Mouse (Mus musculus) intestine, embryonic 15.5 days (tissue): Measurements from ENCODE around the gene Ppp2r5b. TPM values are rescaled to one million over a fixed set of nuclear protein-coding genes. Genes with fewer than 3 reads are reported as not detected.
A peak's percentile ranks its signal among the peaks of the same experiment; 100 is the strongest.

Experiments
- ATAC-seq: fragments of 200-750 bp; cut with Nextera tagmentation; 2 replicates; pipeline ENCODE4 v1.8.0; 2017; ENCODE audit warnings: moderate TSS enrichment, moderate library complexity
- H3K27ac ChIP-seq: fragments of 300-500 bp; sonication (generic); 2 replicates; pipeline ENCODE4 v1.5.1; 2015; ENCODE audit warnings: mild to moderate bottlenecking, inconsistent platforms
- H3K27me3 ChIP-seq: fragments of 300-500 bp; sonication (generic); replicated peaks from 2 replicates; pipeline ENCODE4 v1.6.1; 2015; ENCODE audit warnings: inconsistent platforms
- H3K36me3 ChIP-seq: fragments of 300-500 bp; sonication (generic); 2 replicates; pipeline ENCODE4 v1.6.1; 2015; ENCODE audit warnings: inconsistent platforms
- H3K4me1 ChIP-seq: fragments of 300-500 bp; sonication (generic); replicated peaks from 2 replicates; pipeline ENCODE4 v1.6.1; 2015; ENCODE audit warnings: inconsistent platforms
- H3K4me2 ChIP-seq: fragments of 300-500 bp; sonication (generic); replicated peaks from 2 replicates; pipeline ENCODE4 v1.6.1; 2015; ENCODE audit warnings: mild to moderate bottlenecking, inconsistent platforms
- H3K4me3 ChIP-seq: fragments of 300-500 bp; sonication (generic); replicated peaks from 2 replicates; pipeline ENCODE4 v1.5.1; 2015; ENCODE audit warnings: inconsistent platforms
- H3K9ac ChIP-seq: fragments of 300-500 bp; sonication (generic); 2 replicates; pipeline ENCODE4 v1.6.1; 2015; ENCODE audit warnings: inconsistent platforms
- H3K9me3 ChIP-seq: fragments of 300-500 bp; sonication (generic); 2 replicates; pipeline ENCODE4 v1.6.1; 2016; ENCODE audit warnings: inconsistent platforms
- WGBS: fragments of 180-500 bp; shearing (Covaris S2); methylation state at CpG from one replicate; pipeline ENCODE4 v1.1.7; 2015; 5-methylcytosine and 5-hydroxymethylcytosine counted together
- polyA plus RNA-seq: library from polyadenylated mRNA; unstranded; fragments of >200 nt; fragmentation: Nextera tagmentation; extraction: Ambion mirVana; gene quantifications from 2 replicates; pipeline ENCODE4 v1.2.1, GENCODE M21; 2015

Gene Ppp2r5b
- polyA plus RNA-seq, 1 experiment from 2014 or later = 21.2 TPM

- Histone ChIP-seq H3K9ac (no peak overlapping the region), H3K27me3 (no peaks in the 10 kb centered on the region), H3K4me3 (no peak overlapping the region), H3K9me3 (no peaks in the 10 kb centered on the region), H3K4me2 (no peak overlapping the region), H3K27ac (no peak overlapping the region), H3K36me3 (0 out of 2 replicates have a peak, but pooled peaks cover 10% of the 10 kb centered on the region), H3K4me1 (peaks cover 6% of the 10 kb centered on the region; the same call in 1 of the 2 replicates)
- no peak for ATAC-seq
- 90% methylated on average over 4 of the region's 4 CpGs for WGBS
Measured at GRCm38 (mm10) chr19:6227864-6228263, 7.8 kb downstream of the Ppp2r5b start.

DNA sequence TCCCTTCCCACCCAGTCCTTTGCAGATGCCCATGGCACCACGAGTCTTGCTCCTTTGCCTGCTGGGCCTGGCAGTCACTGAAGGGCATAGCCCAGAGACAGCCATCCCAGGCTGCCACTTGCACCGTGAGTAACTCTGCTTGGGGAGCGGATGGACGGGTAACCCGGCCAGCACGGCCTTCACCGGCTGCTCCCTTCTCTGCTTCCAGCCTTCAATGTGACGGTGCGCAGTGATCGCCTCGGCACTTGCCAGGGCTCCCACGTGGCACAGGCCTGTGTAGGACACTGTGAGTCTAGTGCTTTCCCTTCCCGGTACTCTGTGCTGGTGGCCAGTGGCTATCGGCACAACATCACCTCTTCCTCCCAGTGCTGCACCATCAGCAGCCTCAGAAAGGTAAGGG is 8.9 kb downstream of the Ppp2r5b start:
- no peak overlapping the region for H3K4me2 ChIP-seq
- no peak overlapping the region for H3K27ac ChIP-seq
- 88% methylated on average over 14 of the region's 14 CpGs for WGBS
- H3K36me3 ChIP-seq = 0 out of 2 replicates have a peak, but pooled peaks cover 10% of the 10 kb centered on the region
- no peak overlapping the region for H3K4me3 ChIP-seq
- no peaks in the 10 kb centered on the region for H3K27me3 ChIP-seq
- H3K4me1 ChIP-seq = peaks cover 6% of the 10 kb centered on the region; the same call in 1 of the 2 replicates
- no peak overlapping the region for H3K9ac ChIP-seq
- ATAC-seq = no peak
- H3K9me3 ChIP-seq = no peaks in the 10 kb centered on the region

- WGBS = 30% methylated on average over 2 of the region's 2 CpGs
- Histone ChIP-seq H3K27ac (peak within 1 kb of the TSS; percentile 32; the same call in 1 of the 2 replicates), H3K9ac (no peak within 1 kb of the TSS), H3K36me3 (0 out of 2 replicates have a peak, but pooled peaks cover 10% of the 10 kb centered on the region), H3K4me3 (no peak within 1 kb of the TSS), H3K4me1 (peaks cover 6% of the 10 kb centered on the region; the same call in 1 of the 2 replicates), H3K4me2 (no peak within 1 kb of the TSS), H3K27me3 (no peaks in the 10 kb centered on the region), H3K9me3 (no peaks in the 10 kb centered on the region)
- peak; percentile 41 for ATAC-seq
Measured at GRCm38 (mm10) chr19:6226135-6226534, 9.5 kb downstream of the Ppp2r5b start, which contains the start of gene Gpha2. TSS of gene Gpha2 (plus strand) at chr19:6226380.

- WGBS = 73% methylated on average over 6 of the region's 6 CpGs
- H3K9me3 ChIP-seq = no peaks in the 10 kb centered on the region
- H3K27ac ChIP-seq = no peak overlapping the region
- no peak overlapping the region for H3K9ac ChIP-seq
- ATAC-seq = no peak
- no peaks in the 10 kb centered on the region for H3K36me3 ChIP-seq
- no peaks in the 10 kb centered on the region for H3K4me1 ChIP-seq
- no peaks in the 10 kb centered on the region for H3K27me3 ChIP-seq
- H3K4me2 ChIP-seq = no peak overlapping the region
- no peak overlapping the region for H3K4me3 ChIP-seq
Measured at GRCm38 (mm10) chr19:6218606-6219005, 17.1 kb downstream of the Ppp2r5b start.

DNA sequence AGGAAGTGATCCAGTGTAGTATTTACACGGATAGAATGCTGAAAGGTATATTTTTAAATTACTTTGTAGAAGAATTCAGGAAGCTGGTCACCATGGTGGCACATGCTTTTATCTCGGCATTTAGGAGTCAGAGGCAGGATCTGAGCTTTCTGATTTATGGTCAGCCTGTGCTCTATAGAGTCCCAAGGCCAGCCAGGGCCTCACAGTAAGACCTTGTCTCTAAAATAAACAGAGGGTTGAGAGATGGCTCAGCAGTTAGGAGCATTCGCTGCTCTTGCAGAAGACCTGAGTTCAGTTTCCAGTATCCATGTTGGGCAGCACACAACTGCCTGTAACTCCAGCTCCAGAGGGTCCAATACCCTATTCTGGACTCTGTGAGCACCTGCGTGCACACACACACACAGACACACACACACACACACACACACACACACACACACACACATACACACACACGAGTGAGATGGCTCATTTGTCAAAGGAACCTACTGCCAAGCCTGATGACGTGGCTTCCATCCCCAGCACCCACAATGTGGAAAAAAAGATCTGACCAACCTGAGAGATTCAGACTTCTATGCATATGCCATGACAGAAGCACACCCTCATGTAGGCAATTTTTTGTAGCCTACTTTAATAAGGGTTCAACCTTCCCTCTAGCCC is 19.5 kb downstream of the Ppp2r5b start:
- no peaks in the 10 kb centered on the region for H3K36me3 ChIP-seq
- WGBS = 39% methylated on average over 6 of the region's 6 CpGs
- no peaks in the 10 kb centered on the region for H3K4me1 ChIP-seq
- H3K4me3 ChIP-seq = no peak overlapping the region
- ATAC-seq = no peak
- H3K9me3 ChIP-seq = no peaks in the 10 kb centered on the region
- H3K4me2 ChIP-seq = no peak overlapping the region
- no peak overlapping the region for H3K9ac ChIP-seq
- H3K27ac ChIP-seq = no peak overlapping the region
- H3K27me3 ChIP-seq = no peaks in the 10 kb centered on the region

DNA sequence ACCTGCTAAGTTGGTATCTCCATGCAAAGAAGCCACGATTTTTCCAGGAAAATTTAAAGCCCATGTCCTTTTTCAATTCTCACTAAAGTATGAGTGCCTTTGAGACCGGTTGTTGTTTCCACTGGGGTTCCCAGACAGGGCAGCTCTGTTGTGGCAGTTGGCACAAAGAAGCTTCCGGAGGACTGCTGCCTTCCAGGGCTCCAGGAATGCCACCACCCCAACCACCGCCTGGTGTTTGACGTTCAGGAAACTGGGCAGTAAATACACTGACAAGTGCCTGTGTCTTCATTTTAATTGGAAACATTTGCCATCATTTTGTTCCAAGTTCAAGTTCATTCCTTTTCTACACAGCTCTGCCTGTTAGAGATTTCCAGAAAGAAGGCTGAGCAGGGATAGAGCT is 29.0 kb downstream of the Ppp2r5b start:
- no peak for ATAC-seq
- 71% methylated on average over 5 of the region's 5 CpGs for WGBS
- H3K9ac ChIP-seq = no peak overlapping the region
- no peaks in the 10 kb centered on the region for H3K36me3 ChIP-seq
- no peak overlapping the region for H3K4me2 ChIP-seq
- no peaks in the 10 kb centered on the region; the same call in 1 of the 2 replicates for H3K4me1 ChIP-seq
- no peaks in the 10 kb centered on the region for H3K27me3 ChIP-seq
- no peaks in the 10 kb centered on the region for H3K9me3 ChIP-seq
- H3K27ac ChIP-seq = no peak overlapping the region
- H3K4me3 ChIP-seq = no peak overlapping the region

GRCm38 (mm10) chr19:6204265-6204664 is 31.4 kb downstream of the Ppp2r5b start:
- no peaks in the 10 kb centered on the region for H3K36me3 ChIP-seq

DNA sequence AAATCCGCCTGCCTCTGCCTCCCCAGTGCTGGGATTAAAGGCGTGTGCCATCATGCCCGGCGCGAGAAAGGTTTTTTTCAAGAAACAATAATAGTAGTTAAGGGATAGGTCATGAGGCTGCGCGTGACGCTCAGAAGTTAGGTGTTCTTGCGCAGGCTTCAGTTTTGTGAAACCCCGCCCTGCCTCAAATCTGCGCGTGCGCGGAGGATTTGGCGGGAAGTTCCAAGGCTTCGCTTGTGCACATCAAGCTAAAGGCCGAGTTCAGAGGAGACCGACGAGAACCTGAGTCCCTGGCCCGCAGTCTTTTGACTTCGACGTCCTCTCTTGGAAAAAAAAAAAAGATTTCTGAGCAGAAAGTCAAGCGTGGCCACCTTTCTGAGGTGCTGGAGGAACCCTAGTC is 51.5 kb downstream of the Ppp2r5b start, which contains the start of gene Majin:
Majin (plus strand) TSS at position 258 of the 400 bp plus-strand sequence.
- H3K9me3 ChIP-seq = no peaks in the 10 kb centered on the region
- H3K36me3 ChIP-seq = no peaks in the 10 kb centered on the region
- no peaks in the 10 kb centered on the region for H3K27me3 ChIP-seq
- H3K4me2 ChIP-seq = no peak within 1 kb of the TSS
- no peak within 1 kb of the TSS for H3K9ac ChIP-seq
- WGBS = 85% methylated on average over 23 of the region's 23 CpGs
- no peak within 1 kb of the TSS for H3K27ac ChIP-seq
- H3K4me3 ChIP-seq = no peak within 1 kb of the TSS
- no peak for ATAC-seq
- H3K4me1 ChIP-seq = 0 out of 2 replicates have a peak, but pooled peaks cover 3% of the 10 kb centered on the region

More at GRCm38 (mm10) chr19:6204265-6204664, 31.4 kb downstream of the Ppp2r5b start:
- WGBS = 57% methylated on average over 2 of the region's 2 CpGs
- no peaks in the 10 kb centered on the region for H3K9me3 ChIP-seq
- H3K4me2 ChIP-seq = no peak overlapping the region
- no peaks in the 10 kb centered on the region; the same call in 1 of the 2 replicates for H3K4me1 ChIP-seq
- H3K27me3 ChIP-seq = no peaks in the 10 kb centered on the region
- H3K27ac ChIP-seq = no peak overlapping the region
- H3K9ac ChIP-seq = no peak overlapping the region
- ATAC-seq = peak; percentile 66; the same call in 1 of the 2 replicates
- no peak overlapping the region for H3K4me3 ChIP-seq

GRCm38 (mm10) chr19:6182534-6182933 is 53.1 kb downstream of the Ppp2r5b start:
- no peak overlapping the region for H3K4me3 ChIP-seq
- no peaks in the 10 kb centered on the region for H3K27me3 ChIP-seq
- 16% methylated on average over 3 of the region's 3 CpGs for WGBS
- H3K4me2 ChIP-seq = peak overlapping the region; percentile 18; the same call in 1 of the 2 replicates
- H3K4me1 ChIP-seq = 0 out of 2 replicates have a peak, but pooled peaks cover 3% of the 10 kb centered on the region
- peak; percentile 78 for ATAC-seq
- H3K36me3 ChIP-seq = no peaks in the 10 kb centered on the region
- no peak overlapping the region for H3K9ac ChIP-seq
- no peaks in the 10 kb centered on the region for H3K9me3 ChIP-seq
- H3K27ac ChIP-seq = no peak overlapping the region

GRCm38 (mm10) chr19:6181629-6182028 is 54.0 kb downstream of the Ppp2r5b start:
- no peak overlapping the region for H3K4me3 ChIP-seq

DNA sequence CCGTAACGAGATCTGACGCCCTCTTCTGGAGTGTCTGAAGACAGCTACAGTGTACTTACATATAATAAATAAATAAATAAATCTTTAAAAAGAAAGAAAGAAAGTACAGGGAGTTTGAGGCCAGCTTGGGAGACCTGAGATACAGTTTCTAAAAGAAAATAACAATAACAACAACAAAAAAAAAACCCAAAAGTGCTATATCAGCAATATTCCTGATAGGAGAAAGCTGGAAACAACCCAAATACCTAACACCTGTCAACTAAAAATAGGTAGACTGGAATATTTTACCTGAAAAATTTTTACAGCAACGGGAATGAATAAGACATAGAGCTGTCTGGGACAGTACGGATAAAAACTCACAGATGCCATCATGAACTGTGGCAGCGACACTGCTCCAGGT is 56.9 kb downstream of the Ppp2r5b start:
- Histone ChIP-seq H3K4me1 (0 out of 2 replicates have a peak, but pooled peaks cover 3% of the 10 kb centered on the region), H3K9me3 (no peaks in the 10 kb centered on the region), H3K27ac (no peak overlapping the region), H3K27me3 (no peaks in the 10 kb centered on the region), H3K4me3 (no peak overlapping the region), H3K4me2 (no peak overlapping the region), H3K36me3 (no peaks in the 10 kb centered on the region), H3K9ac (no peak overlapping the region)
- no peak for ATAC-seq
- WGBS = 88% methylated on average over 6 of the region's 6 CpGs

More at GRCm38 (mm10) chr19:6181629-6182028, 54.0 kb downstream of the Ppp2r5b start:
- Histone ChIP-seq H3K9ac (no peak overlapping the region), H3K27ac (no peak overlapping the region), H3K9me3 (no peaks in the 10 kb centered on the region), H3K4me2 (no peak overlapping the region), H3K4me1 (0 out of 2 replicates have a peak, but pooled peaks cover 3% of the 10 kb centered on the region), H3K36me3 (no peaks in the 10 kb centered on the region), H3K27me3 (no peaks in the 10 kb centered on the region)
- 10% methylated on average over 5 of the region's 5 CpGs for WGBS
- ATAC-seq = no peak
